Mouse (Mus musculus) forebrain, postnatal 0 days (tissue): ENCODE data around the gene Slc44a5. TPM values are rescaled to one million over a fixed set of nuclear protein-coding genes. Genes with fewer than 3 reads are reported as not detected.

Experiments used
- ATAC-seq: fragments of 200-750 bp; cut with Nextera tagmentation; 2 replicates; pipeline ENCODE4 v1.8.0; 2017; ENCODE audit warnings: mild to moderate bottlenecking, moderate library complexity
- DNase-seq: peaks from one replicate; pipeline ENCODE4 v3.0.0-alpha.2; 2015
- H3K27ac ChIP-seq: fragments of 300-500 bp; sonication (generic); 2 replicates; pipeline ENCODE4 v1.5.1; 2014; ENCODE audit warnings: low read depth, mild to moderate bottlenecking, antibody characterized with exemption, low read length, moderate library complexity, mixed read lengths
- H3K27me3 ChIP-seq: fragments of 300-500 bp; sonication (generic); 2 replicates; pipeline ENCODE4 v1.6.1; 2014; ENCODE audit warnings: mild to moderate bottlenecking, low read length, mixed read lengths; ENCODE audit not compliant: insufficient read depth
- H3K36me3 ChIP-seq: fragments of 300-500 bp; sonication (generic); 2 replicates; pipeline ENCODE4 v1.6.1; 2014; ENCODE audit warnings: mild to moderate bottlenecking, moderate library complexity; ENCODE audit not compliant: insufficient read depth
- H3K4me1 ChIP-seq: fragments of 300-500 bp; sonication (generic); 2 replicates; pipeline ENCODE4 v1.6.1; 2014; ENCODE audit warnings: antibody characterized with exemption; ENCODE audit not compliant: insufficient read depth
- H3K4me2 ChIP-seq: fragments of 300-500 bp; sonication (generic); 2 replicates; pipeline ENCODE4 v1.6.1; 2014; ENCODE audit warnings: low read depth, mild to moderate bottlenecking, moderate library complexity
- H3K4me3 ChIP-seq: fragments of 300-500 bp; sonication (generic); 2 replicates; pipeline ENCODE4 v1.5.1; 2014; ENCODE audit warnings: low read depth, low read length, mixed read lengths
- H3K9ac ChIP-seq: fragments of 300-500 bp; sonication (generic); 2 replicates; pipeline ENCODE4 v1.6.1; 2014; ENCODE audit warnings: mild to moderate bottlenecking
- H3K9me3 ChIP-seq: fragments of 300-500 bp; sonication (generic); 2 replicates; pipeline ENCODE4 v1.6.1; 2016; ENCODE audit warnings: low read length
- CTCF ChIP-seq: sonication (generic); IDR thresholded peaks from 2 replicates; pipeline ENCODE4 v1.5.1; 2016; ENCODE audit warnings: antibody characterized with exemption, control low read depth, low read depth
- WGBS: fragments of 180-500 bp; shearing (Covaris S2); extraction: QIAGEN DNeasy Blood & Tissue Kit; methylation state at CpG from one replicate; pipeline ENCODE4 v1.1.7; 2014; 5-methylcytosine and 5-hydroxymethylcytosine counted together
- polyA plus RNA-seq: library from polyadenylated mRNA; unstranded; fragments of >200 nt; fragmentation: Nextera tagmentation; extraction: Ambion mirVana; gene quantifications from 2 replicates; pipeline ENCODE4 v1.2.1, GENCODE M21; 2015
- total RNA-seq: library from RNA; depleted of rRNA; stranded (reverse); fragments of >200 nt; gene quantifications from 2 replicates; pipeline ENCODE4 v1.2.3, GENCODE M21; 2014

The Slc44a5 gene
- total and polyA plus RNA-seq, 2 experiments from 2014 or later, result 8.4 to 39.5 TPM

GRCm38 (mm10) chr3:154093745-154094322 lies 120.6 kb downstream of the Slc44a5 start:
- Histone ChIP-seq H3K4me3 (no peak overlapping the region), H3K9me3 (no peaks in the 10 kb centered on the region), H3K27ac (no peak overlapping the region), H3K36me3 (no peaks in the 10 kb centered on the region), H3K27me3 (no peaks in the 10 kb centered on the region), H3K4me1 (0 out of 2 replicates have a peak, but pooled peaks cover 5% of the 10 kb centered on the region), H3K9ac (no peak overlapping the region), H3K4me2 (no peak overlapping the region)
- DNase-seq (no peak), ATAC-seq (no peak)
- WGBS, result 72% methylated on average over 8 of the region's 8 CpGs
- TF ChIP-seq CTCF, result no peak

- no peak overlapping the region for H3K9ac ChIP-seq
- no peaks in the 10 kb centered on the region for H3K4me1 ChIP-seq
- H3K36me3 ChIP-seq, result no peaks in the 10 kb centered on the region
- H3K4me3 ChIP-seq, result no peak overlapping the region
- DNase-seq (no peak), ATAC-seq (no peak)
- H3K27ac ChIP-seq, result no peak overlapping the region
- no peak for TF ChIP-seq CTCF
- H3K9me3 ChIP-seq, result no peaks in the 10 kb centered on the region
- H3K27me3 ChIP-seq, result no peaks in the 10 kb centered on the region; the same call in 1 of the 2 replicates
- 83% methylated on average over 9 of the region's 9 CpGs for WGBS
- no peak overlapping the region for H3K4me2 ChIP-seq
Measured at GRCm38 (mm10) chr3:154101671-154102070, 128.4 kb downstream of the Slc44a5 start.

- Histone ChIP-seq H3K27me3 (no peaks in the 10 kb centered on the region), H3K4me3 (no peak overlapping the region), H3K9ac (no peak overlapping the region), H3K36me3 (no peaks in the 10 kb centered on the region), H3K4me1 (no peaks in the 10 kb centered on the region), H3K9me3 (no peaks in the 10 kb centered on the region), H3K27ac (no peak overlapping the region), H3K4me2 (no peak overlapping the region)
- ATAC-seq, result no peak
- DNase-seq, result no peak
- no peak for TF ChIP-seq CTCF
- WGBS, result 83% methylated on average over 5 of the region's 5 CpGs
Measured at GRCm38 (mm10) chr3:154110528-154110927, 137.3 kb downstream of the Slc44a5 start.

- TF ChIP-seq CTCF, result no peak
- Histone ChIP-seq H3K4me1 (no peaks in the 10 kb centered on the region), H3K4me2 (no peak overlapping the region), H3K9ac (no peak overlapping the region), H3K27me3 (no peaks in the 10 kb centered on the region), H3K36me3 (no peaks in the 10 kb centered on the region), H3K4me3 (no peak overlapping the region), H3K27ac (no peak overlapping the region), H3K9me3 (no peaks in the 10 kb centered on the region)
- ATAC-seq (no peak), DNase-seq (no peak)
- 57% methylated on average over 5 of the region's 5 CpGs for WGBS
Measured at GRCm38 (mm10) chr3:154111221-154111620, 138.0 kb downstream of the Slc44a5 start.

- Histone ChIP-seq H3K9ac (no peak overlapping the region), H3K4me3 (no peak overlapping the region), H3K36me3 (no peaks in the 10 kb centered on the region), H3K27ac (no peak overlapping the region), H3K4me2 (no peak overlapping the region), H3K9me3 (no peaks in the 10 kb centered on the region), H3K27me3 (no peaks in the 10 kb centered on the region), H3K4me1 (peaks cover 4% of the 10 kb centered on the region; the same call in 1 of the 2 replicates)
- TF ChIP-seq CTCF, result no peak
- no peak for DNase-seq
- 38% methylated on average over 9 of the region's 9 CpGs for WGBS
- no peak for ATAC-seq
Measured at GRCm38 (mm10) chr3:154114991-154115390, 141.8 kb downstream of the Slc44a5 start.

GRCm38 (mm10) chr3:154115478-154115877 lies 142.2 kb downstream of the Slc44a5 start:
- DNase-seq (no peak), ATAC-seq (no peak)
- Histone ChIP-seq H3K27me3 (no peaks in the 10 kb centered on the region), H3K9me3 (no peaks in the 10 kb centered on the region), H3K27ac (no peak overlapping the region), H3K4me2 (no peak overlapping the region), H3K4me1 (peaks cover 4% of the 10 kb centered on the region; the same call in 1 of the 2 replicates), H3K4me3 (no peak overlapping the region), H3K36me3 (no peaks in the 10 kb centered on the region), H3K9ac (no peak overlapping the region)
- no peak for TF ChIP-seq CTCF
- WGBS, result 85% methylated on average over 4 of the region's 4 CpGs

- no peak overlapping the region for H3K4me3 ChIP-seq
- no peak for TF ChIP-seq CTCF
- H3K9ac ChIP-seq, result no peak overlapping the region
- DNase-seq, result no peak
- 84% methylated on average over 5 of the region's 5 CpGs for WGBS
- H3K36me3 ChIP-seq, result no peaks in the 10 kb centered on the region
- no peaks in the 10 kb centered on the region for H3K9me3 ChIP-seq
- no peaks in the 10 kb centered on the region for H3K27me3 ChIP-seq
- H3K4me2 ChIP-seq, result no peak overlapping the region
- H3K27ac ChIP-seq, result no peak overlapping the region
- ATAC-seq, result no peak
- H3K4me1 ChIP-seq, result peaks cover 4% of the 10 kb centered on the region; the same call in 1 of the 2 replicates
Measured at GRCm38 (mm10) chr3:154116000-154116399, 142.8 kb downstream of the Slc44a5 start.
